Mouse (Mus musculus) ES-E14 (cell line): Measurements from ENCODE around the gene Cacna1d. TPM values are rescaled to one million over a fixed set of nuclear protein-coding genes. Genes with fewer than 3 reads are reported as not detected.
A peak's percentile ranks its signal among the peaks of the same experiment; 100 is the strongest.

Experiments used
- DNase-seq: peaks from one replicate; pipeline ENCODE4 v3.0.0-alpha.2; 2013; ENCODE audit warnings: low read depth, low spot score
- H3K27ac ChIP-seq: 2 replicates; pipeline ENCODE4 v1.5.1; 2012; ENCODE audit warnings: low read depth, mild to moderate bottlenecking, low read length, moderate library complexity, mixed read lengths; ENCODE audit not compliant: poor library complexity, insufficient read depth, severe bottlenecking
- H3K36me3 ChIP-seq: 2 replicates; pipeline ENCODE4 v1.6.1; 2012; ENCODE audit warnings: mild to moderate bottlenecking, low read length, moderate library complexity, mixed read lengths; ENCODE audit not compliant: control insufficient read depth, poor library complexity, insufficient read depth, severe bottlenecking
- H3K4me1 ChIP-seq, 2 experiments: fragments of 150-350 bp in 1 of 2; sonication (generic) in 1 of 2; 2 replicates each; pipeline ENCODE4 v1.6.1; 2012; ENCODE audit warnings: low read length in 2 of 2, mild to moderate bottlenecking in 1 of 2, mixed read lengths in 1 of 2; ENCODE audit not compliant: control insufficient read depth in 2 of 2, insufficient read depth in 2 of 2, poor library complexity in 1 of 2
- H3K4me3 ChIP-seq, 2 experiments: fragments of 150-350 bp in 1 of 2; sonication (generic) in 1 of 2; 2 replicates each; pipeline ENCODE4 v1.5.1; 2012; ENCODE audit warnings: low read length in 2 of 2, low read depth in 1 of 2, mild to moderate bottlenecking in 1 of 2, mixed read lengths in 1 of 2; ENCODE audit not compliant: insufficient read depth in 1 of 2, poor library complexity in 1 of 2, severe bottlenecking in 1 of 2
- H3K9ac ChIP-seq: 2 replicates; pipeline ENCODE4 v1.6.1; 2012; ENCODE audit warnings: low read depth, mild to moderate bottlenecking, low read length, mixed read lengths; ENCODE audit not compliant: poor library complexity, insufficient read depth, severe bottlenecking
- H3K9me3 ChIP-seq: fragments of 150-350 bp; sonication (generic); 2 replicates; pipeline ENCODE4 v1.6.1; 2012; ENCODE audit warnings: low read depth, mild to moderate bottlenecking, low read length; ENCODE audit not compliant: control insufficient read depth, insufficient read depth
- CHD2 ChIP-seq: IDR thresholded peaks from 2 replicates; pipeline ENCODE4 v1.6.1; 2014; ENCODE audit warnings: mild to moderate bottlenecking, low read depth, low read length, inconsistent platforms
- HCFC1 ChIP-seq: IDR thresholded peaks from 2 replicates; pipeline ENCODE4 v1.6.1; 2012; ENCODE audit warnings: low read length, inconsistent platforms, borderline replicate concordance; ENCODE audit not compliant: insufficient read depth
- MAFK ChIP-seq: IDR thresholded peaks from 2 replicates; pipeline ENCODE4 v1.6.1; 2014; ENCODE audit warnings: mild to moderate bottlenecking, low read depth, low read length, inconsistent platforms; ENCODE audit not compliant: insufficient read depth
- ZC3H11A ChIP-seq: IDR thresholded peaks from 2 replicates; pipeline ENCODE4 v1.6.1; 2012; ENCODE audit warnings: low read depth, mild to moderate bottlenecking, inconsistent platforms, low read length, borderline replicate concordance
- ZNF384 ChIP-seq: IDR thresholded peaks from 2 replicates; pipeline ENCODE4 v1.6.1; 2012; ENCODE audit warnings: low read depth, low read length, inconsistent platforms
- in situ Hi-C, 2 experiments: fragments of 600-800 bp; cut with MboI; formaldehyde crosslinking; loops; one replicate each; pipeline ENCODE4 v1.15.1; 2025; ENCODE audit warnings: low sequenced_read_pairs in 2 of 2, inconsistent platforms in 1 of 2; ENCODE audit not compliant: unreplicated experiment in 2 of 2
- total RNA-seq: library from RNA; depleted of rRNA; stranded (reverse); fragments of 300-350 nt; gene quantifications from 2 replicates; pipeline ENCODE4 v1.2.3, GENCODE M21; 2012

Gene Cacna1d
- total RNA-seq, 1 experiment = 0.36 TPM

DNA sequence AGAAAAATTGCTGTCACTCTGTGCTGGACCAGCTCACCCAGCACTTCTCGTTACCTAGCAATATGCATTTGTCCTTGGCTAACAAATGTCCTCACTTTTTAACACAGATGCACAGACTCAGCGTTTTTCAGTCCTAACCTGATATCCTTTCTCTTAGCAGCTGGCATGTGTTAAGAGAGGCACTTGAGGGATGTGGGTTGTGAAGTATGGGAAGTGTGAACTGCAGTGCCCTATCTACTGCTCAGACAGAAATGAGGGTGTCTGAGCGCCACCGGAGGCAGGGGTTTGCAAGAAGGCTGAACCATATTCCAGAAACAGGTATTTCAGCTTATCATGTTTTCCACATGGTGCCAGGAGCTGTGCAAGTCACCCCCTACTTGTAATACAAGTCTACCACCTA is 27.9 kb downstream of the Cacna1d start:
- no peak for DNase-seq
- TF ChIP-seq ZC3H11A (no peak), HCFC1 (no peak), MAFK (no peak)
- Histone ChIP-seq H3K4me1 (0 out of 4 replicates have a peak, but pooled peaks cover 0 to 2% of the 10 kb centered on the region in 2 experiments), H3K27ac (no peak overlapping the region), H3K4me3 (no peak overlapping the region), H3K9me3 (no peaks in the 10 kb centered on the region), H3K36me3 (no peaks in the 10 kb centered on the region), H3K9ac (no peak overlapping the region)
- in situ Hi-C loops = loop anchor here in 1 of 2 experiments (25.0 kb wide), 1 partner anchor 326 kb away; no protein-coding TSS in a partner anchor

DNA sequence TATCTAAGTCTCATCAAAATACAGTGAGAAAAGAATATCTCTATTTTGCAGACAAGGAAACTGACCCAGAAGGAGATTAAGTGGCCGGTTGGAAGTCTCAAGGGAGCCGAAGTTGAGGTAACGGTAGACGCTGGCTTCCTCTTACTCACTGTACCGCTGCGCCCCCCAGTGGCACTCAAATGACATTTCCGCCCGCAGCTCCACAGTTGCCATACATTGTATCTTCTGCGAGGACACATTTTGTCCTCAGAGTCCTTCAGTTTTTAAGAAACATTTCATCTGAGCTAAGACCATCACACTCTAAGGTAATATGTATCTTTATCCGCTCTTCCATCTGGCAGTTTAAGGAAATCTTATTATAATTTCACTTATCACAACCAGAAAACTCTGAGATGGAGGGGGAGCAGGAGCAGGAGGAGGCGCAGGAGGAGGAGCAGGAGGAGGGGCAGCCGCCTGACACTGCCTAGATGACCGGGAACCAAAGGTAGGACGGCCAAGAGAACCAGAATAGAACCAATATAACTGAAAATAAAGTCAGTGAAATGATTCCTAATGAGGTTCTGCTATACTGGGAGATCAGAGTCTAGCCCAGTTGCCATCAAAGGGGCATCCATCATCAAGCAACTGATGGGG is 31.2 kb downstream of the Cacna1d start:
- DNase-seq = peak; percentile 71
- no peaks in the 10 kb centered on the region for H3K9me3 ChIP-seq
- H3K4me3 ChIP-seq = no peak overlapping the region
- H3K36me3 ChIP-seq = no peaks in the 10 kb centered on the region
- in situ Hi-C loops = loop anchor here in 1 of 2 experiments (25.0 kb wide), 1 partner anchor 323 kb away; no protein-coding TSS in a partner anchor
- H3K4me1 ChIP-seq = 0 out of 4 replicates have a peak, but pooled peaks cover 0 to 2% of the 10 kb centered on the region in 2 experiments
- TF ChIP-seq CHD2 = no peak
- TF ChIP-seq ZC3H11A = peak; percentile 81
- H3K27ac ChIP-seq = no peak overlapping the region
- no peak overlapping the region for H3K9ac ChIP-seq

DNA sequence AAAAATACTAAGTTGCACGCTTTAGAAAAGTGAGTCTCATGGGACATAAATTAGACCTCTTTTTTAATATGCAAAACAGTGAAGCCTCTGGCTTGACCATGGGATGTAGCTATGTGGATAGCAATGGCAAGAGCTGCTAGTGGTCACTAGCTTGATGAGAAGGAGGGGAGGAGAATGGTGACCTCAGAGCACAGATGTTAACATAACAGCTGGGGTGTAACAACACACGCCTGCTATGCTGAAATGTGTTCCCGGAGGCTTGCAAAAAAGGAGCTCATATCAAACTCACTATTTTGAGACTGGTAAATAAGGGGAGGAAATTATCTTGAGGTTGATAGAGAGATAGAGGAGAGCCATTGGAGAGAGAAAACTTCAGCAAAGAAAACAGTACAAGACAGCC is 32.4 kb downstream of the Cacna1d start:
- in situ Hi-C loops = loop anchor here in 1 of 2 experiments (25.0 kb wide), 1 partner anchor 322 kb away; no protein-coding TSS in a partner anchor
- H3K27ac ChIP-seq = no peak overlapping the region
- DNase-seq = no peak
- H3K9ac ChIP-seq = no peak overlapping the region
- H3K9me3 ChIP-seq = no peaks in the 10 kb centered on the region
- 0 out of 4 replicates have a peak, but pooled peaks cover 0 to 2% of the 10 kb centered on the region in 2 experiments for H3K4me1 ChIP-seq
- TF ChIP-seq HCFC1 = no peak
- no peak for TF ChIP-seq MAFK
- TF ChIP-seq ZC3H11A = no peak
- TF ChIP-seq CHD2 = no peak
- no peak for TF ChIP-seq ZNF384
- H3K4me3 ChIP-seq = no peak overlapping the region
- H3K36me3 ChIP-seq = no peaks in the 10 kb centered on the region

DNA sequence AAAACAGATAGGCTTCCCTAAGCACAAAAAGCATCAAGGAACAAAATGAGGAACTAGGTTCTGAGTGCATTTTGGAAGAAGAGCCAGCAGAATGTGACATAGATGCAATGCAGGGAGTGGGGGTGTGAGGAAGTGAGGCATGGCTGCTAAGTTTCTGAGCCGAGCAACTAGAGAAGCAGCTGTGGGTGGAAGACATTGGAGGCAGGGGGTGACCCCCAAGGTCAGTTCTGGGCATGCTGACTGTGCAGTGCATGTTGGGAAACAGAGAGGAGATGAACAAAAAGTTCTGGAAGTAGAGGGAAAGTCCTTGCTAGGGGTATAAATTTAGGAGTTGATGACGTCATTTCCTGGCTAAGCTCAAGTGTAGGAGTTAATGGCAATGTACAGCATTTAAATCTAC is 33.4 kb downstream of the Cacna1d start:
- TF ChIP-seq ZNF384 = no peak
- no peak for TF ChIP-seq HCFC1
- no peak for TF ChIP-seq CHD2
- no peak for TF ChIP-seq ZC3H11A
- no peak for TF ChIP-seq MAFK
- no peak overlapping the region for H3K9ac ChIP-seq
- no peaks in the 10 kb centered on the region for H3K9me3 ChIP-seq
- H3K27ac ChIP-seq = no peak overlapping the region
- H3K4me3 ChIP-seq = no peak overlapping the region
- H3K36me3 ChIP-seq = no peaks in the 10 kb centered on the region
- in situ Hi-C loops = loop anchor here in 1 of 2 experiments (25.0 kb wide), 1 partner anchor 321 kb away; no protein-coding TSS in a partner anchor
- H3K4me1 ChIP-seq = 0 out of 4 replicates have a peak, but pooled peaks cover 0 to 2% of the 10 kb centered on the region in 2 experiments
- no peak for DNase-seq

DNA sequence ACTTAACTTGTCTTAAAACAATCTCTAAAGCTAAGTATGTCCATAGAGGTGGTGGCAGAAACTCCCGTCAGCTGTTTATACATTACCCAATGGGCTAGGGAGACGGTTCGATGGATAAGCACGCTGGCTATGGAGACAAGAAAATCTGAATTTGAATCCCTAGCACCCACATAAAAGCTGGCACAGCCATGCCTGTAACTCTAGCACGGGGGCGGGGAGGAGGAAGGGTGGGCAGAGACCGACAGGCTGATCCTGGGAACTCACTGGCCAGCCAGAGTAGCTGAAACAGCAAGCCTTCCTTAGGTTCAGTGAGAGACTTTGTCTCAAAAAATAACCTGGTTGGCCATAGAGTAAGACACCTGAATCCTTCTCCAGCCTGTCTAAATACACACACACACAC is 33.8 kb downstream of the Cacna1d start:
- Histone ChIP-seq H3K4me3 (no peak overlapping the region), H3K27ac (no peak overlapping the region), H3K9ac (no peak overlapping the region), H3K9me3 (no peaks in the 10 kb centered on the region), H3K36me3 (no peaks in the 10 kb centered on the region), H3K4me1 (0 out of 4 replicates have a peak, but pooled peaks cover 0 to 2% of the 10 kb centered on the region in 2 experiments)
- TF ChIP-seq HCFC1 = no peak
- TF ChIP-seq CHD2 = no peak
- no peak for TF ChIP-seq ZNF384
- TF ChIP-seq ZC3H11A = no peak
- no peak for TF ChIP-seq MAFK
- DNase-seq = no peak
- in situ Hi-C loops = loop anchor here in 1 of 2 experiments (25.0 kb wide), 1 partner anchor 320 kb away; no protein-coding TSS in a partner anchor
